Mouse (Mus musculus): ENCODE measurements around the gene Tcf19.

DNA sequence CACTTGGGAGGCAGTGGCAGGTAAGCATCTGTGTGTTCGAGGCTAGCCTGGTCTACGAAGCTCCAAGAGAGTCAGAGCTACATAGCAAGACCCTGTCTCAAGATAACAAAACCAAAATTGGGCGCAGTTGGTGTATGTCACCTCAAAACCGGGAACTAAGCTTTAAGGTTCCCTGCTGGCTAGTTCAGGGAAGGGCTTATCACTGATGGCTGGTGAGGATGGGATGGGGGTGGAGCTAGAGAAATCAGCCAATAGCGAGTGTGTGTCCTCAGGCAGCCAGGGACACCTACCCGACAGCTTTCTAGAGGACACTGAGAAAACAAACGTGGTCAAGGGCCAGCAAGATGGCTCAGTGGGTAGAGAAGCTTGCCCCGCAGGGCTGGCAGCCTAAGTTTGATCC lies 41.6 kb upstream of the Tcf19 start:
- no peak for TF ChIP-seq POLR2A (IDR thresholded peaks at IDR 0.05; ENCODE audit: insufficient read length, low read depth)
- TF ChIP-seq E2F4 (IDR thresholded peaks at IDR 0.05; ENCODE audit: insufficient read depth), result no peak
- no peak for TF ChIP-seq USF1 (IDR thresholded peaks at IDR 0.05; ENCODE audit: low read depth)
- no peak for TF ChIP-seq MAX (IDR thresholded peaks at IDR 0.05; ENCODE audit: low read depth)
- TF ChIP-seq MYOG (IDR thresholded peaks at IDR 0.05; ENCODE audit: control insufficient read depth in 1 of 3, insufficient read depth in 1 of 3, insufficient read length in 2 of 3, low read depth in 2 of 3), result no peak
- TF ChIP-seq TCF12 (IDR thresholded peaks at IDR 0.05; ENCODE audit: insufficient read depth, poor library complexity, severe bottlenecking), result no peak

All from myocyte (in vitro differentiated cells).